Mouse (Mus musculus): Measurements from ENCODE around the gene Iqcc. TPM values are rescaled to one million over a fixed set of nuclear protein-coding genes. Genes with fewer than 3 reads are reported as not detected.

Iqcc gene
- polyA plus RNA-seq, 1 experiment, result 32.6 TPM

GRCm38 (mm10) chr4:129622120-129622802, 3.4 kb upstream of the Iqcc start:
- no peak for DNase-seq (ENCODE audit: low spot score)

- DNase-seq (ENCODE audit: low spot score), result no peak
Observed at GRCm38 (mm10) chr4:129621283-129621841, 2.5 kb upstream of the Iqcc start.

GRCm38 (mm10) chr4:129620419-129621282, 1.8 kb upstream of the Iqcc start:
- DNase-seq (ENCODE audit: low spot score), result no peak

GRCm38 (mm10) chr4:129618031-129618430, 868 bp downstream of the Iqcc start:
- no peak for DNase-seq (ENCODE audit: low spot score)

- DNase-seq (ENCODE audit: low spot score), result no peak
Observed at GRCm38 (mm10) chr4:129617121-129617641, 1.7 kb downstream of the Iqcc start.

- DNase-seq (ENCODE audit: low spot score), result no peak
Observed at GRCm38 (mm10) chr4:129616631-129617030, 2.3 kb downstream of the Iqcc start.

GRCm38 (mm10) chr4:129615801-129616290, 3.1 kb downstream of the Iqcc start:
- no peak for DNase-seq (ENCODE audit: low spot score)

- no peak for DNase-seq (ENCODE audit: low spot score)
Observed at GRCm38 (mm10) chr4:129614093-129614492, 4.8 kb downstream of the Iqcc start, which contains the start of gene Dcdc2b. Gene Dcdc2b, minus strand, starts transcription at chr4:129614257.

- no peak for DNase-seq (ENCODE audit: low spot score)
Observed at GRCm38 (mm10) chr4:129610472-129610871, 8.4 kb downstream of the Iqcc start.

- DNase-seq (ENCODE audit: low spot score), result no peak
Observed at GRCm38 (mm10) chr4:129610026-129610425, 8.9 kb downstream of the Iqcc start.

- no peak for DNase-seq (ENCODE audit: low spot score)
Observed at GRCm38 (mm10) chr4:129609139-129609631, 9.7 kb downstream of the Iqcc start.

- no peak for DNase-seq (ENCODE audit: low spot score)
Observed at GRCm38 (mm10) chr4:129608426-129609025, 10.4 kb downstream of the Iqcc start.

- peak; percentile 72 for DNase-seq (ENCODE audit: low spot score)
Observed at GRCm38 (mm10) chr4:129600233-129601158, 18.4 kb downstream of the Iqcc start, which contains the start of the genes Eif3i and Tmem234. Gene Eif3i, minus strand, starts transcription at chr4:129600648. Gene Tmem234, plus strand, starts transcription at chr4:129600668.

GRCm38 (mm10) chr4:129588865-129589264, 30.0 kb downstream of the Iqcc start:
- DNase-seq (ENCODE audit: low spot score), result no peak

GRCm38 (mm10) chr4:129586943-129587342, 32.0 kb downstream of the Iqcc start:
- DNase-seq (ENCODE audit: low spot score), result no peak

GRCm38 (mm10) chr4:129585773-129586172, 33.1 kb downstream of the Iqcc start:
- DNase-seq (ENCODE audit: low spot score), result no peak

- DNase-seq (ENCODE audit: low spot score), result peak; percentile 78
Observed at GRCm38 (mm10) chr4:129584884-129585608, 33.9 kb downstream of the Iqcc start.

GRCm38 (mm10) chr4:129584370-129584769, 34.5 kb downstream of the Iqcc start:
- DNase-seq (ENCODE audit: low spot score), result no peak

- no peak for DNase-seq (ENCODE audit: low spot score)
Observed at GRCm38 (mm10) chr4:129582251-129582650, 36.6 kb downstream of the Iqcc start.

GRCm38 (mm10) chr4:129580347-129580746, 38.6 kb downstream of the Iqcc start:
- no peak for DNase-seq (ENCODE audit: low spot score)

Data from urinary bladder, adult 2 months (tissue).